Mouse (Mus musculus) midbrain, embryonic 11.5 days (tissue): Measurements from ENCODE around the gene St8sia2. TPM values are rescaled to one million over a fixed set of nuclear protein-coding genes. Genes with fewer than 3 reads are reported as not detected.
"Not testable (repeated sequence)": the region's sequence is repeated elsewhere in the genome, so short reads cannot be mapped to it uniquely, and the experiment has no call there.

Source experiments
- ATAC-seq: fragments of 200-750 bp; cut with Nextera tagmentation; 2 replicates; pipeline ENCODE4 v1.8.0; 2017; ENCODE audit warnings: moderate TSS enrichment, moderate library complexity; ENCODE audit not compliant: low FRiP score
- DNase-seq: peaks from one replicate; pipeline ENCODE4 v3.0.0; 2015; ENCODE audit warnings: low spot score; ENCODE audit errors: missing footprints
- H3K27ac ChIP-seq: fragments of 300-500 bp; sonication (generic); 2 replicates; pipeline ENCODE4 v1.5.1; 2014; ENCODE audit warnings: low read depth, low read length
- H3K27me3 ChIP-seq: fragments of 300-500 bp; sonication (generic); 2 replicates; pipeline ENCODE4 v1.6.1; 2014; ENCODE audit warnings: mild to moderate bottlenecking, low read length, moderate library complexity, mixed read lengths; ENCODE audit not compliant: control insufficient read depth, insufficient read depth
- H3K36me3 ChIP-seq: fragments of 300-500 bp; sonication (generic); 2 replicates; pipeline ENCODE4 v1.6.1; 2014; ENCODE audit warnings: mild to moderate bottlenecking, low read length, moderate library complexity, mixed read lengths; ENCODE audit not compliant: control insufficient read depth, insufficient read depth
- H3K4me1 ChIP-seq: fragments of 300-500 bp; sonication (generic); 2 replicates; pipeline ENCODE4 v1.6.1; 2014; ENCODE audit warnings: low read length; ENCODE audit not compliant: control insufficient read depth, insufficient read depth
- H3K4me2 ChIP-seq: fragments of 300-500 bp; sonication (generic); 2 replicates; pipeline ENCODE4 v1.6.1; 2014; ENCODE audit warnings: mild to moderate bottlenecking, moderate library complexity
- H3K4me3 ChIP-seq: fragments of 300-500 bp; sonication (generic); 2 replicates; pipeline ENCODE4 v1.5.1; 2014; ENCODE audit warnings: low read depth, low read length
- H3K9ac ChIP-seq: fragments of 300-500 bp; sonication (generic); 2 replicates; pipeline ENCODE4 v1.6.1; 2014; ENCODE audit warnings: low read length
- H3K9me3 ChIP-seq: fragments of 300-500 bp; sonication (generic); 2 replicates; pipeline ENCODE4 v1.6.1; 2016; ENCODE audit warnings: low read length; ENCODE audit not compliant: control insufficient read depth
- WGBS: fragments of 180-500 bp; shearing (Covaris S2); extraction: QIAGEN DNeasy Blood & Tissue Kit; methylation state at CpG from one replicate; pipeline ENCODE4 v1.1.7; 2014; 5-methylcytosine and 5-hydroxymethylcytosine counted together
- polyA plus RNA-seq: library from polyadenylated mRNA; unstranded; fragments of >200 nt; fragmentation: Nextera tagmentation; extraction: Ambion mirVana; gene quantifications from 2 replicates; pipeline ENCODE4 v1.2.1, GENCODE M21; 2014

Gene St8sia2
- polyA plus RNA-seq, 1 experiment from 2014 or later, result 40.2 TPM

DNA sequence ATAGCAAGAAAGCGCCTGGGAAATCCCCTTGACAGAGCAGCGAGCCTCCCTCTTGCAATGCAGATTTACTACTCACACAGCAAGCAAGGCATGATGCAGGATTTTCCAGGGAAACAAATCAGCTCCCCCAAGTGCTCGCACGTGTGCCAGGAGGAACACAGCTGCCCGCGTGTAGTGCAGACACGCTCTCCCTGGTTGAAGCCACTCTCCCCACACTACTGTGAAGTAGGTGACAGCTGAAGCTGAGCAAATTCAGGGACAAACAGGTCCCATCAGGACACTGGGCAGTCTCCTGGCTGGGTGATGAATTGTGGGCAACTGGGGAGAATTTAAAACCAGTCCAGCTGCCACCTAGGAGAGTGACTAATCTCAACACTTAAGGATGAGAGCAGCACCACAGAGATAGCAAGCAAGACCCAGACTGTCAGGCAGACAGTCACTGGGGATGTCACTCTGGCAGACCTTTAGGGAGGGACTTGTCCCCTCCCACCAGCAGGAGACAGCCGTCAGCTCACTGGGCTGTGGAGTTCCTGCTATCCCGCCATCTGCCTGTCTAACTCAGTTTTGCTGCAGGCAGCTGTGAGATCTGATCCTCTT lies 6.6 kb downstream of the St8sia2 start:
- H3K27ac ChIP-seq, result peak overlapping the region; percentile 69
- ATAC-seq (peak; percentile 84), DNase-seq (peak; percentile 92)
- 5% methylated on average over 9 of the region's 9 CpGs for WGBS
- H3K4me3 ChIP-seq, result no peak overlapping the region
- peak overlapping the region; percentile 14; the same call in 1 of the 2 replicates for H3K4me2 ChIP-seq
- H3K36me3 ChIP-seq, result no peaks in the 10 kb centered on the region
- peak overlapping the region; percentile 21; the same call in 1 of the 2 replicates for H3K9ac ChIP-seq
- no peaks in the 10 kb centered on the region for H3K9me3 ChIP-seq
- H3K27me3 ChIP-seq, result no peaks in the 10 kb centered on the region
- H3K4me1 ChIP-seq, result peaks cover 46% of the 10 kb centered on the region

- no peaks in the 10 kb centered on the region for H3K9me3 ChIP-seq
- peak overlapping the region; percentile 69 for H3K27ac ChIP-seq
- no peaks in the 10 kb centered on the region for H3K36me3 ChIP-seq
- peak overlapping the region; percentile 21; the same call in 1 of the 2 replicates for H3K9ac ChIP-seq
- DNase-seq (peak; percentile 87), ATAC-seq (peak; percentile 12; the same call in 1 of the 2 replicates)
- H3K4me3 ChIP-seq, result no peak overlapping the region
- peak overlapping the region; percentile 14; the same call in 1 of the 2 replicates for H3K4me2 ChIP-seq
- no peaks in the 10 kb centered on the region for H3K27me3 ChIP-seq
- 0% methylated on average over 1 of the region's 1 CpGs for WGBS
- peaks cover 42% of the 10 kb centered on the region for H3K4me1 ChIP-seq
These were observed 7.1 kb downstream of the St8sia2 start for GRCm38 (mm10) chr7:74006364-74006763.

DNA sequence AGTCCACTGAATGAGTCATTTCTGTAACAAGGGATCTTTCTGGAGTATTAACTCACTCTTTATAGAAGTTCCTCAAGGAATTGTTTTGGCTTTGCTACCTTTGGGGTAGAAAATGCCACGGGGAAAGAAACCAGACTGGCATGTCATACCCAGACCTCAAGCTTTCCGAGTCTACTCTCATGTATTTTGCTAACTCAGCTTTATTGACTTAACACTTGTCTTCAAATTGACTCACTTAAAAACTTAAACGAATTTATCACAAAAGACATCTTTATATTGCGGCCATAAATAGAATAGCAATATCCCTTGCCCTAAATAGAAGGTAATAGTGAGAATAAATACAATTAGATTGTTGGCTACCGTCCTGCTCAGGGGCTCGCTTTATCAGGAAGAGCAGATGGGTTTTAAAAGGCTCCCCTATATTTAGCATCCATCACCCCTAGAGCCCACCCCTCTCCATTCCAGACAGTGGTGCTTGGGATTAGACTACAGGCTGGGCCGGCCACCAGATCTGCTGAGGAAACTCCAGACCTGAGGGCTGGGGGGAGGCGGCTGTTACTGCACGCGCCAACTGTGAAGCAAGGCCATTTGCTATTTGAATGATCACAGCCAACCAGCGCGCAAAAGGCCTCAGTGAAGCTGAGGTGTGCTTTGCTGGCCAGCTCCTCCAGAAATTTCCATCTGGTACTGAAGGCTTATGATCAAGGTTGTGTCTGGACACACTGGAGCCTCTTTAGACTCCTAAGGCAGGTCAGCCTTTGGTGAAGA lies 12.6 kb downstream of the St8sia2 start:
- Histone ChIP-seq H3K9ac (no peak overlapping the region), H3K27ac (no peak overlapping the region), H3K4me2 (no peak overlapping the region), H3K27me3 (no peaks in the 10 kb centered on the region), H3K9me3 (no peaks in the 10 kb centered on the region), H3K36me3 (no peaks in the 10 kb centered on the region), H3K4me3 (no peak overlapping the region), H3K4me1 (peaks cover 3% of the 10 kb centered on the region; the same call in 1 of the 2 replicates)
- no peak for ATAC-seq
- WGBS, result 90% methylated on average over 12 of the region's 12 CpGs
- no peak for DNase-seq

GRCm38 (mm10) chr7:73989366-73989765 lies 24.1 kb downstream of the St8sia2 start:
- no peak overlapping the region for H3K4me3 ChIP-seq
- H3K4me2 ChIP-seq, result no peak overlapping the region
- DNase-seq, result no peak
- 92% methylated on average over 2 of the region's 2 CpGs for WGBS
- H3K9me3 ChIP-seq, result no peaks in the 10 kb centered on the region
- H3K9ac ChIP-seq, result no peak overlapping the region
- no peak overlapping the region for H3K27ac ChIP-seq
- ATAC-seq, result no peak
- no peaks in the 10 kb centered on the region for H3K36me3 ChIP-seq
- H3K27me3 ChIP-seq, result no peaks in the 10 kb centered on the region
- H3K4me1 ChIP-seq, result no peaks in the 10 kb centered on the region

DNA sequence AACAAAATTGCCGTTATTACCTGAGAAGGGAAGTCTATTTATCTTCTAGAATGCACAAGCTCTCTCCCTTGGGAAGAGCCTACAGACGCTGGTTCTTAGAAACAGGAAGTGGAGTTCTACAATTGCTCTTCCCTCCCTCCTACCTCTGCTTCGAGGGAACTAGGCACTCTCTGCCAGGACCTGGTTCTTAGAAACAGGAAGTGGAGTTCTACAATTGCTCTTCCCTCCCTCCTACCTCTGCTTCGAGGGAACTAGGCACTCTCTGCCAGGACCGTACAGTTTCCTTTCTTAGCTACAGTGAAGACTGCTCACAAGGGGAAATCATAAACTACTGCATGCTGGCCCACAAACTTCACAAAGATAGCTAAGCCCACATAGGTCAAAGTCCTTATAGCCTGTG lies 41.3 kb downstream of the St8sia2 start:
- not testable (repeated sequence) for H3K27ac ChIP-seq, H3K36me3 ChIP-seq, H3K4me1 ChIP-seq, H3K4me2 ChIP-seq, H3K9ac ChIP-seq, ATAC-seq, H3K27me3 ChIP-seq, H3K4me3 ChIP-seq, DNase-seq, H3K9me3 ChIP-seq
- WGBS, result 84% methylated on average over 5 of the region's 5 CpGs

DNA sequence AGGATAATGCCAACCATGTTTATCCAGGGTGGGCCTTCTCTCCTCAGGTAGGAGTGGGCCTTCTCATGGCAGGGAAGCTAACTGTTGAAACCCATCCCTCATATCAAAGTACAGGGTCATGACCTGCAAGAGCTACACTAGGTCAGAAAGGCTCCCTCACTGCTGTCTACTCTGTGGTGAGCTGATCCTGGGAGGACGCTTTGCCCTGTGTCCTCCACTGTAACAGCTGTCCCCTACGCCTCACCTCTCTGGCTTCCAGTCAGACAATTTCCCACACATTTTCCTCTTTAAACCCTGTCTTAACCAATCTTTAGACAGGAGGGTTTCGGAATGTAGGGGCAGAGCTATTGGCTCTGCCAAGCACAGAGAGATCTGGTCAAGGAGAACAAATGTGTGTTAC lies 48.3 kb downstream of the St8sia2 start:
- no peak for DNase-seq
- Histone ChIP-seq H3K36me3 (peaks cover 18% of the 10 kb centered on the region), H3K27ac (no peak overlapping the region), H3K4me2 (no peak overlapping the region), H3K9ac (no peak overlapping the region), H3K27me3 (no peaks in the 10 kb centered on the region), H3K4me1 (no peaks in the 10 kb centered on the region), H3K4me3 (no peak overlapping the region), H3K9me3 (no peaks in the 10 kb centered on the region)
- no peak for ATAC-seq
- WGBS, result 88% methylated on average over 3 of the region's 3 CpGs

DNA sequence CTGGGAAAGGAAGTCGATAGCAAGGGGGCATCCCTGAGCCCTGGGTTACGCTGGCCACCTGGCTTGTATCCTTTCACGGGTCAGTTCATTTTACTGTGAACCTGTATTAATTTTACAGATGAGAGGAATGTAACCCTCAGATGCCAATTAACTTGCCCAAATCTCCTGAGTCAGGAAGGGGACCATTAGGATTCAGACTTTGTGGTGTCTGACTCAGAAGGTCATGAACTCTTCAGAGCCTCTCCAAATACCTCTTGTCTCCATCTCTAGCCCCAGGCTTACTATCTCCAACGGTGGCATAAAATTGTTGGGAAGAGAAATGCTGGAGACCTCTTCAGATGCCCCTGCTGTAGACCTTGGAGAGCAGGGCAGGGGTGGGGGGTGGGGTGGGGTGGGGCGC lies 51.1 kb downstream of the St8sia2 start:
- no peak overlapping the region for H3K4me2 ChIP-seq
- DNase-seq, result no peak
- 88% methylated on average over 5 of the region's 5 CpGs for WGBS
- ATAC-seq, result no peak
- no peak overlapping the region for H3K4me3 ChIP-seq
- H3K27ac ChIP-seq, result no peak overlapping the region
- H3K4me1 ChIP-seq, result no peaks in the 10 kb centered on the region
- no peak overlapping the region for H3K9ac ChIP-seq
- H3K36me3 ChIP-seq, result peaks cover 25% of the 10 kb centered on the region
- H3K9me3 ChIP-seq, result no peaks in the 10 kb centered on the region
- no peaks in the 10 kb centered on the region for H3K27me3 ChIP-seq

- ATAC-seq, result no peak
- H3K4me3 ChIP-seq, result no peak overlapping the region
- H3K4me1 ChIP-seq, result no peaks in the 10 kb centered on the region
- H3K27me3 ChIP-seq, result no peaks in the 10 kb centered on the region
- no peak overlapping the region for H3K4me2 ChIP-seq
- H3K27ac ChIP-seq, result no peak overlapping the region
- no peaks in the 10 kb centered on the region; the same call in 1 of the 2 replicates for H3K9me3 ChIP-seq
- H3K9ac ChIP-seq, result no peak overlapping the region
- 71% methylated on average over 5 of the region's 5 CpGs for WGBS
- DNase-seq, result no peak
- peaks cover 10% of the 10 kb centered on the region for H3K36me3 ChIP-seq
These were observed 59.0 kb downstream of the St8sia2 start for GRCm38 (mm10) chr7:73954441-73954840.

DNA sequence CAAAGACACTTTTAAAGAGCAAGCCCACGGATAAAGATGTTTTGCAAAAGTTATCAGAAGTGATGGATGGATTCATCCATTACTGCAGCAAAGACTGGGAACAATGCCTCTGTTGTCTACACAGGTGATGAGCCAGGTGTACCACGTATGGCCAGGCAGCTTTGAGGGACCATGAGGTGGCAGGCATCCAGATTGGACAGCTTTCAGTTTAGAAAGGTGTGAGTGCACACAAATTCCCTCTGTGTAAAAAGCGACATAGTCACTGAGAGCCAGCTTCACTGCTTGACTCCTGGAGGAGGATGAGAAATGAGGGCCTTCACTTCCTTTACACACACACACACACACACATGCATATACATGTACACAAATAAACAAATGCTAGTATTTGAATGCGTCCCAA lies 60.4 kb downstream of the St8sia2 start:
- no peak overlapping the region for H3K4me3 ChIP-seq
- H3K27me3 ChIP-seq, result no peaks in the 10 kb centered on the region
- no peak for ATAC-seq
- H3K27ac ChIP-seq, result no peak overlapping the region
- H3K9ac ChIP-seq, result no peak overlapping the region
- H3K4me1 ChIP-seq, result no peaks in the 10 kb centered on the region
- no peak for DNase-seq
- H3K9me3 ChIP-seq, result no peaks in the 10 kb centered on the region; the same call in 1 of the 2 replicates
- no peak overlapping the region for H3K4me2 ChIP-seq
- H3K36me3 ChIP-seq, result 0 out of 2 replicates have a peak, but pooled peaks cover 5% of the 10 kb centered on the region
- WGBS, result 93% methylated on average over 4 of the region's 4 CpGs
